Mouse (Mus musculus) cerebellum, adult 2 months (tissue): ENCODE measurements around the gene Zbtb38. TPM values are rescaled to one million over a fixed set of nuclear protein-coding genes. Genes with fewer than 3 reads are reported as not detected.
"Not testable (repeated sequence)": the region's sequence is repeated elsewhere in the genome, so short reads cannot be mapped to it uniquely, and the experiment has no call there.

Experiments
- DNase-seq, 2 experiments: peaks; one replicate each; pipeline ENCODE4 v3.0.0; 2021
- H3K27ac ChIP-seq: fragments of 200-500 bp; 2 replicates; pipeline ENCODE4 v1.5.1; 2012; ENCODE audit warnings: low read length, control low read depth, inconsistent platforms; ENCODE audit not compliant: insufficient read depth
- H3K27me3 ChIP-seq: fragments of 200-500 bp; 2 replicates; pipeline ENCODE4 v1.6.1; 2012; ENCODE audit warnings: inconsistent platforms, mild to moderate bottlenecking, low read length, moderate library complexity; ENCODE audit not compliant: control insufficient read depth, insufficient read depth
- H3K4me1 ChIP-seq: fragments of 200-500 bp; 2 replicates; pipeline ENCODE4 v1.6.1; 2011; ENCODE audit warnings: low read length; ENCODE audit not compliant: control insufficient read depth, insufficient read depth
- H3K4me3 ChIP-seq: fragments of 200-500 bp; replicated peaks from 2 replicates; pipeline ENCODE3; 2011; ENCODE audit warnings: mild to moderate bottlenecking, low read depth, low read length, control low read depth; ENCODE audit not compliant: insufficient read depth
- CTCF ChIP-seq: fragments of 200-500 bp; IDR thresholded peaks from 2 replicates; pipeline ENCODE4 v1.5.1; 2011; ENCODE audit warnings: low read depth, mild to moderate bottlenecking, control low read depth, low read length, moderate library complexity, borderline replicate concordance; ENCODE audit not compliant: insufficient read depth
- POLR2A ChIP-seq: fragments of 200-500 bp; IDR thresholded peaks from 2 replicates; pipeline ENCODE4 v1.6.1; 2011; ENCODE audit warnings: low read length, control low read depth, borderline replicate concordance; ENCODE audit not compliant: insufficient read depth
- WGBS: fragments of 180-500 bp; shearing (Covaris S2); methylation state at CpG from one replicate; pipeline ENCODE4 v1.1.7; 2018; 5-methylcytosine and 5-hydroxymethylcytosine counted together
- polyA plus RNA-seq: library from polyadenylated mRNA; depleted of rRNA; stranded (reverse); fragments of >200 nt; gene quantifications from 2 replicates; pipeline ENCODE4 v1.2.3, GENCODE M21; 2012

Gene Zbtb38
- polyA plus RNA-seq, 1 experiment = 19.2 TPM

DNA sequence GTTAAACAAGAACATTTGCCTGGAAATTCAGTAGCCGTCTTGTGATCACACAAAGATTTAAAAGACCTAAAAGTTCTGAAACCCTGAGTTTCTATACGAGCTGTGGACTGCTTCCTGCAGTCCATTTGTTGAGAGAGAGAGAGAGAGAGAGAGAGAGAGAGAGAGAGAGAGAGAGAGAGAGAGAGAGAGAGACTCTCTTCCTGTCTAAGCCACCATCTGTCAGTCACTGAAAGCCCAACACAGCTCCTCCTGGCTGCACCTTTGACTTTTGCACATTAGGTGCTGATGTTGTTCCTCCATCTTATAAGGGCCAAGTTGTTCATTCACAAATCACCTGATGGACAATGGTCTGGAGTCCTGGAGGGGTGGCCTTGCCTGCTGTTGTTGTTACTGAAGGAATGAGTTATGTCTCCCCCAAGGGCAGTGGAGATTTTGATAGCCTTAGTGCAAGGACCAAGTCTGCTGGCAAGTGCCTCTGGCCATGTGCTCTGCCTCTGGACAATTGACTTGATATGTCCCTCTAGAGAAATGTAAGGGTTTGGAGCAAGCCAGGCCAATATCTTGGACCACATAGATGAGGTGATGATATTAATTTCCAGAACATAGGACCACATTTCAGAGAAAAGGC is 105.8 kb downstream of the Zbtb38 start:
- no peak overlapping the region for H3K27ac ChIP-seq
- no peak overlapping the region for H3K4me3 ChIP-seq
- H3K4me1 ChIP-seq = peaks cover 9% of the 10 kb centered on the region; the same call in 1 of the 2 replicates
- no peak for DNase-seq
- H3K27me3 ChIP-seq = no peaks in the 10 kb centered on the region
- 74% methylated on average over 2 of the region's 2 CpGs for WGBS
- TF ChIP-seq POLR2A (no peak), CTCF (no peak)

DNA sequence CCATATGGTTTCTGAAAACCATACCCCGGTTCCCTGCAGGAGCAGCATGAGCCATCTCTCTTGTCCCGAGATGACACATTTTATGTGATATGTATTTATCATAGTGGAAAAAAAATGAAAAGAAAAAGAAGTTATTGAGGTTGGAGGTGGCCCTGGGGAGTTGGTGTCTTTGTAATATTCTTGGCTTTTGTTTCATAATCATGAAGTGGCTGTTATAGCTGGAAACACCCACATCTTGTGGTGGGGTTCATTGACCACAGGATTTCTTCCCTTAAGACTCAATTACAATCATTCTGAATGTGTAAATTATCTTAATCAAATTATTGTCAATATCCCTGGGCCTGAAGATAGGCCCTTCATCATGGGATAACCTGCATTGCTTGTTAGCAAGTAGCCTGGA is 107.8 kb downstream of the Zbtb38 start:
- 30% methylated on average over 2 of the region's 2 CpGs for WGBS
- H3K4me3 ChIP-seq = no peak overlapping the region
- H3K4me1 ChIP-seq = peaks cover 4% of the 10 kb centered on the region; the same call in 1 of the 2 replicates
- no peak for DNase-seq
- TF ChIP-seq CTCF (no peak), POLR2A (no peak)
- H3K27ac ChIP-seq = no peak overlapping the region
- no peaks in the 10 kb centered on the region for H3K27me3 ChIP-seq

DNA sequence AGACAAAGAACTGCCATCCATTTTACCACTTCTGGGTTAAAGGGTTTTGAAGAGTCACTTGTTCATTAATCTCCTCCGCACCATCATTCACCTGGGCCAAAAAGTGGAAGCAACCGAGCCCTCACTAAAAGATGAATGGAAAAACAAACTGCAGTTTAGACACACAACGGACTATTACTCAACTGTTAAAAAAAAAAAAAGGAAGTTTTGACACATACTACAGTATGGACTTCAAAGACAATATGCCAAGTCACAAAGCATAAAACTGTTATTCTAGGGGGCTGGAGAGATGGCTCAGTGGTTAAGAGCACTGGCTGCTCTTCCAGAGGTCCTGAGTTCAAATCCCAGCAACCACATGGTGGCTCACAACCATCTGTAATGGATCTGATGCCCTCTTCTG is 108.6 kb downstream of the Zbtb38 start:
- DNase-seq, H3K27ac ChIP-seq, H3K4me1 ChIP-seq, H3K27me3 ChIP-seq, H3K4me3 ChIP-seq: not testable (repeated sequence)
- 96% methylated on average over 3 of the region's 3 CpGs for WGBS

DNA sequence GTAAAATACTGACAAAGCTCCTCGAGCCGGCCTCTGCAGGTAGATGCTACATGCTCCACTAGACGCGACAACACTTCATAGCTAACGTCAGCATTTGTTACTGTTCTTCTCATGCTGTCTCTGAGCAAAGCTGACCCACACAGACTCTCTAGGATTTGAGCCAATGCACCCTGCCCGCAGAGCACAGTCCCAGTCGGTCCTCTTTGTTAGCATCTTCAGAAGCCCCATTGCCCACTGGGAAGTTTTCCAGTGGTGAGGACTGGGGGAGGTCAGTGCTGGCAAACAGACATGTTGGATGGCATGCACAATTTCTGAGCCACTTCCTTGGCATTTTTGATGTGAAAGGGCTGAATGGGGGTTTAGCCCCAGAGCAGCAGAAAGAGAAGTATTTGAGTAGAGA is 113.2 kb downstream of the Zbtb38 start:
- 41% methylated on average over 7 of the region's 7 CpGs for WGBS
- TF ChIP-seq CTCF (no peak), POLR2A (no peak)
- Histone ChIP-seq H3K4me1 (no peaks in the 10 kb centered on the region), H3K27ac (no peak overlapping the region), H3K27me3 (no peaks in the 10 kb centered on the region), H3K4me3 (no peak overlapping the region)
- peak in 1 of 2 experiments; percentile 47 for DNase-seq

DNA sequence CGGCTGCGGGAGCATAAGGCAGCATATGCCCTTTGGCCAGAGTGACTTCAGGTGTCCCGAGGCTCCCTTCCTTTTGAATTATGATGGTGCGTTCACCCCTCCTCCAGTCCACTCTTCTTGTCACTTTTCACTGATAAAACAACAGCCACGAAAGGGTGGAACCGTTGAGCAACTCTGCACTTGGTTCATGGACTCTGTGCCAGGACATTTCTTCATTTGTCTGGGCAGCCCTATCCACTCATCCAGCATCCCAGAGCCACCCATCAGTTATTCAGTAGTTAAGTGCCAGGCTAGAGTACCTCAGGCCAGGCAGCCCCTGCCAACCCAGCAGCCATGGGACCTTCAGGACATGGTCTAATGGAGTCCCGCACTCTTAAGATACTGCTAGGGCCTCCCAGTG is 114.1 kb downstream of the Zbtb38 start:
- no peak overlapping the region for H3K4me3 ChIP-seq
- TF ChIP-seq POLR2A (no peak), CTCF (no peak)
- DNase-seq = no peak
- 80% methylated on average over 7 of the region's 7 CpGs for WGBS
- H3K27me3 ChIP-seq = no peaks in the 10 kb centered on the region
- H3K4me1 ChIP-seq = no peaks in the 10 kb centered on the region
- H3K27ac ChIP-seq = no peak overlapping the region

DNA sequence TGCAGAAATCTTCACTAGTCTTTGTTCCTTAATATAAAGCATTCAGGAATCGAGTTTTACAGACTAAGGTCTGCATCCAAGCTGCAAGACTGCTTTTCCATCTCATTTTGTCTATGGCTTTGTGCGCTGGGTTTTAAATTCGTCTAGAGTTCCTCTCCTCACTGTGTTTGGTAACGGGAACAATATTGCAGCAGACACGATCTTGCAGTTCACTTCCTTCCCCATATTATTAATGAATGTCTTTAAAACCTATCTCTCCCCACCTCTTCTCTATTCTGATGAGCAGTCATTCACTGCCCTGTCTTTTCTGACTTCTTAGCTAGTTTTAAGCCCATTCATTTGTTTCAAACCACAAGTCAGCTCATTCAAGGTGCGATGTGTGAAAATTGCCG is 115.5 kb downstream of the Zbtb38 start:
- Histone ChIP-seq H3K27me3 (no peaks in the 10 kb centered on the region), H3K4me3 (no peak overlapping the region), H3K4me1 (peaks cover 3% of the 10 kb centered on the region; the same call in 1 of the 2 replicates), H3K27ac (no peak overlapping the region)
- TF ChIP-seq CTCF (no peak), POLR2A (no peak)
- DNase-seq = no peak
- WGBS = 81% methylated on average over 7 of the region's 7 CpGs

DNA sequence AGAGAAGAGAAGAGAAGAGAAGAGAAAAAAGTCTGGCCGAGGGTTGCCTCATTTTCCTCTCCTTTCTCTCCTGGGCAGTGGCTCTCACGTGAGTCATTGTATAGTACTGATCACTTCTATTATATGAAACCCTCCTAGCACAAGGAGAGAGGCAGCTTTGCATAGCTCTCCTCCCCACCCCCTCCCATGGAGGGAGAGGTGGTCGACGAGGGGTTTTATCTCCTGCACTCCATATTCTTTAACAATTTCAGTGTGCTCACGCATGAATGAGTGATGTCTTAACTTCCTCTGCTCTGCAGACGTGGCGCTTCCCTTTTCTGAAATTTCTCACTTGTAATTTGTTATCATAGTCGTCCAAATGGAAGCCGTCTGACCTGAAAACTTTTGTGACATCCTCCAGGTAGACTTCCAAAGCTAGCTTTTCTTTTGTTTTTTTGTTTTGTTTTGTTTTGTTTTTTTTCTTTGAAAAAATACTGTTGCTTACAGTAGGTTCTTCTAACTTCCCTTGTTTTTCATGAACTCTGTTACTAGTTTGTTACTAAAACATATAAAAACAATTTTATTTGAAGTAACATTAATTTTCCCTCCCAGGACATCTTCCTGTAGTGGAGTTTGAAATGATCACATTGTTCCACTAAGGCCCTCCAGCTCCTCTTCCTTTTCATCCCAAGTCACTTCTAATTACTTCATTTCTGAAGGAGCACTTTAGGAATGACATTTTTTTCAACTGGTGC is 116.0 kb downstream of the Zbtb38 start:
- TF ChIP-seq CTCF (no peak), POLR2A (no peak)
- Histone ChIP-seq H3K4me3 (no peak overlapping the region), H3K4me1 (peaks cover 3% of the 10 kb centered on the region; the same call in 1 of the 2 replicates), H3K27me3 (no peaks in the 10 kb centered on the region), H3K27ac (no peak overlapping the region)
- WGBS = 59% methylated on average over 9 of the region's 9 CpGs
- DNase-seq = no peak

DNA sequence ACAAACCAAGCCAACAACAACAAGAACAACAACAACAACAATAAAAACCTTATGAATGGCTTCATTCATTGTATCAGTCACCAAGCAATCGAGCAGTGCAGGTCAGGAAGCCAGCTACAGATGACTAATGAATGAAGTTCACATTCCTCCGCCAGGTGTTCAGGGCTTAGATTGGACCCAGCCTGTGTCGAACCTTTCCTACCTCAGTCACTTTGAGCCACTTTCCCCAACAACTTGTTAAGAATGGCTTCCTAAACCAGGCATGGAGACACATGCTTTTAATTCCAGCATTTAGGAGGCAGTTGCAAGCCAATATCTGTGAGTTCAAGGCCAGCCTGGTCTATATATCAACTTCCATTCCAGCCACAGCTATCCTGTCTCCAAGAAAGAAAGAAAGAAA is 116.7 kb downstream of the Zbtb38 start:
- no peak overlapping the region for H3K27ac ChIP-seq
- H3K4me3 ChIP-seq = no peak overlapping the region
- no peak for TF ChIP-seq CTCF
- TF ChIP-seq POLR2A = no peak
- DNase-seq = no peak
- H3K27me3 ChIP-seq = no peaks in the 10 kb centered on the region
- peaks cover 3% of the 10 kb centered on the region; the same call in 1 of the 2 replicates for H3K4me1 ChIP-seq
- WGBS = 90% methylated on average over 3 of the region's 3 CpGs
